Mouse (Mus musculus) cerebellum, postnatal 4 days (tissue): ENCODE measurements around the gene Myoc.
"Not testable (repeated sequence)": the region's sequence is repeated elsewhere in the genome, so short reads cannot be mapped to it uniquely, and the experiment has no call there.

Experiments used
- DNase-seq, 2 experiments: peaks; one replicate each; pipeline ENCODE4 v3.0.0; 2022; ENCODE audit warnings: low spot score in 2 of 2, mixed read lengths in 1 of 2

The Myoc gene

DNA sequence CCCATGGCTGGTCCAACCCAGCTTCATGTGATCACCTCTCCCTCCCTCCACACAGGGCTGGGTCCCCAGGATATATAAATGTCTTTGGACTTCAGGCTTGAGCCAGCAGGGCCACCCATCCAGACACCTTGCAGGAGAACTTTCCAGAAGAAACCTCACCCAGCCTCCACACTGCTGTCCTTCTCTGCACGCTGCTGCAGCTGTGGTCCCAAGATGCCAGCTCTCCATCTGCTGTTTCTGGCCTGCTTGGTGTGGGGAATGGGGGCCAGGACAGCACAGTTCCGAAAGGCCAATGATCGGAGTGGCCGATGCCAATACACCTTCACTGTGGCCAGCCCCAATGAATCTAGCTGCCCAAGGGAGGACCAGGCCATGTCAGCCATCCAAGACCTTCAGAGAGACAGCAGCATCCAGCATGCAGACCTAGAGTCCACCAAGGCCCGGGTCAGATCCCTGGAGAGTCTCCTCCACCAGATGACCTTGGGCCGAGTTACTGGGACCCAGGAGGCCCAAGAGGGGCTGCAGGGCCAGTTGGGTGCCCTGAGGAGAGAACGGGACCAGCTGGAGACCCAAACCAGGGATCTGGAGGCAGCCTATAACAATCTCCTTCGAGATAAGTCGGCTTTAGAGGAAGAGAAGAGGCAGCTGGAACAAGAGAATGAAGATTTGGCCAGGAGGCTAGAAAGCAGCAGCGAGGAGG is at the start of gene Myoc:
TSS of gene Myoc (plus strand) at position 105 of the 700 bp plus-strand sequence.
- DNase-seq: no peak

DNA sequence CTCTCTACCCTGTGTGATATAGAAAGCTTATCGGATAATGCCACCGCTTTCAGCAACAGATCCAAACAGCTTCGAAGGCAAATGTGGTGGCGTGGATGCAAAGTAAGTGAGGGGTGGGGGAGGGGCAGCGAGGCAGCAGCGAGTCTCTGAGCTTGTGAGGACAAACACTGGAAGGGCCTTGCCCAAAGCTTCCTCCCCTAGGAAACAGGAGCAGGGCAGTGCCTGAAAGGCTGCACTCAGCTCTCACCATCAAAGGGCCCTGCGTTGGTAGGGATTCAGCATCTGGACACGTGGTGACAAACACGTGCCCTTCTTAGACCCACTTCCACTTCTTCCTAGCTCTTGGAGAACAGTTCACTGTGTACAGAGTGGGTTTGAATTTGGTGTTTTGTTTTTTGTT is 49.5 kb upstream of the Myoc start:
- no peak for DNase-seq

DNA sequence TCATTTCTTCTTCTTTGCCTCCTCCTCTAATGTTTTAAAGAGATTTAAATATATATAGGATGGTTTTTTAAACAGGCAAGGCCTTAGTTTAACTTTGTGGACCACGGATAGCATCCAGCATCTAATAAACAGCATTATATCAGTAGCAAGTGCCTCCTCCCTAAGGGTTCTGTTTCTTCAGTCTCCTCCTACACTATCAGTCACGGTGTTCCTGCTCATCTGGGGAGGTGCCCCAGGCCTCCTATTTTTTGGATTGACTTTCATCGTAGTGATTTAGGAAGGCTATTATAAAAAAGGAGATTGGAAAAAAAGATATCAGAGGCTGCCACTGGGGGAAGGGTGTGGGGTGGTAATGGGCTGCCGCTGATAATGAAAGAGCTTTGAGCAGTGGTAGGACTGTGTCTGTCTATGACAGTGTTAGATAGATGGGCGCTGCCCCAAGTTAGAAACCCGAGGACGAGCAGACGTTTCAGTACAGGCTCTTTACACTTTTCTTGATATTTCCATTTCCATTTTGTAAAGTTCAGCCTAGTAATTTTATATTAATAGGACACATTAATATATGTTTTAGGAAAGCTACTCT is 48.4 kb upstream of the Myoc start:
- no peak for DNase-seq

DNA sequence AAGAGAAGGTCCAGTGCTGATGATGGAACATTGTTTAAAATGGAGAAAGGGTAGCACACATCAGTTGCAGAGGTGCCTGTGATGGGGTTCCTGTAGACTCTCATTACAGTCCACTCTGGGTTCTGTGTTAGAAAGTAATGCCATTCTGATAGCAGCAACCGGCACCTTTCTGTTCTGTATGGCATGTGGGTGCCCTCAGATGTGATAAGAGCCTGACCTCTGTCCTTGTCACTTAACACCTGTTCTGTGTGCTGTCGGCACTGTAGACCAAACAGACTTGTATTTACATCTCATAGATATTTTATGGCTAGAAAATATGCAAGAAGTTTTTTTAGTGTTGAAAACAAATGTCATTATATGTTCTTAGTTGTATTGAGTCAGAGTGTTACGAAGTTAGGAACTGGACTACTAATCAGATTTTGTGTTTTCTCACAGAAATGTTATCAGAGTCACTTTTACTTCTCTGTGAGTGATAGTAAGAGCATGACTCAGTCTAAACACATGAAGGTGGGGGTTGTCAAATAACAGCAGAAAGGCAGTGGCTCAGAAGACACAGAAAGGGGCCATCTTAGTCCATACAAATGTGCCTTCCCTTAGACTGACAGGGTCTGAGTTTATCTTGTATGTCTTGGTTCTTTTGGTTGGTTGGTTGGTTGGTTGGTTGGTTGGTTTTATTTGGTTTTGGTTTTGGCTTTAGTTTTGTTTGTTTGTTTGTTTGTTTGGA is 41.4 kb upstream of the Myoc start:
- no peak for DNase-seq

DNA sequence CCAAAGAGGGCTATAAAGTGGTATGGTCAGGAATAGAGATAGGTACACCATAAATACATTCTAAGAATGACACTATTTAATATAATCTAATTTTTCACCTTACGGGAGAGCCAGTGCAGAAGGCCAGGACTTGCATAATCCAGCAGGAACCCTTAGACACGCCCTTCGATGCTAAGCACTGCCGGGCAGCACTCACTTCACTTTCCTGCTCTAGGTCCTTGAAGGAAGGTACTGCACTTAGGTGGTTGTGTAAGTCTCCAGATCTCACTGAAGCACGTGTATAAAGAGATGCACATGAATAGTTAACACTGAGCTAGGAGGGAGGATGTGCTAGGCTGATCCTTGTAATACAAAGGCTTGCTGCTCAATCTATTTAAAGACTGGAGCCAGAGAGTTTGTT is 39.3 kb upstream of the Myoc start:
- no peak for DNase-seq

DNA sequence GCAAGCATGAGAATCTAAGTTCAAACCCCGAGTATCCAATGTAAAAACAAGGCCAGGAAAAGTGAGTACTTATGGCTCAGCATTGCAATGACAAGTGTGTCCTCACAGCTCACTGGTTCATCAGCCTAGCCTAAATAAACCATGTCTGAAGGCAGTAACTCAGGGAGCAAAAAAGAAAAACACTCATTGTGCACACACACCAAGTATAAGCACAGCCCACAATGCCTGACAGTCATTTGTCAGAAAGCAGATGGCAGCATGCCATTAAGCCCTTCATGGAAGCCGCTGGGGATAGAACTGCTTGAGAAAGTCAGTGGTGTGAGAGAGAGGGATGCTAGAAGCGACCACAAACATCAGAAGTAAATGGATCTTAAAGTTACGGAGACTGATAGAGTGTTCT is 37.7 kb upstream of the Myoc start:
- DNase-seq: no peak

DNA sequence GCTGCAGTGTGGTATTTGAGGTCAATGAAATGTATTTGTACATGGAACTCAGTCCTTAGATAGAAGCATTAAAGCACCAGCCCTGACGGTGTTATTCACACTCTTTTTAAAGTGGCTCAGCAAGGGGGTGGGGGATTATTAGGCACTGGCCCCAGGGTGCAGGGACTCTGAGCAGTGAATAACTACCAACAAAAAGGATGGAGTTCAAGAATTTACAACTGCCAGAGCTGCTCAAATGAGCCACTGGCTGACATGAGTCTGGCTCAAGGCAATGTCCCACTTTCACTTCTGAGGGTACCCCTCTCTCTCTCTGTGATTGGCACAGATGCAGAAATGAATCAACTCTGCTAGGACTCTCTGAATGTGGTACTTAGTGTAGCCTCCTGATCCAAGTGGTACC is 30.8 kb upstream of the Myoc start:
- DNase-seq: no peak

DNA sequence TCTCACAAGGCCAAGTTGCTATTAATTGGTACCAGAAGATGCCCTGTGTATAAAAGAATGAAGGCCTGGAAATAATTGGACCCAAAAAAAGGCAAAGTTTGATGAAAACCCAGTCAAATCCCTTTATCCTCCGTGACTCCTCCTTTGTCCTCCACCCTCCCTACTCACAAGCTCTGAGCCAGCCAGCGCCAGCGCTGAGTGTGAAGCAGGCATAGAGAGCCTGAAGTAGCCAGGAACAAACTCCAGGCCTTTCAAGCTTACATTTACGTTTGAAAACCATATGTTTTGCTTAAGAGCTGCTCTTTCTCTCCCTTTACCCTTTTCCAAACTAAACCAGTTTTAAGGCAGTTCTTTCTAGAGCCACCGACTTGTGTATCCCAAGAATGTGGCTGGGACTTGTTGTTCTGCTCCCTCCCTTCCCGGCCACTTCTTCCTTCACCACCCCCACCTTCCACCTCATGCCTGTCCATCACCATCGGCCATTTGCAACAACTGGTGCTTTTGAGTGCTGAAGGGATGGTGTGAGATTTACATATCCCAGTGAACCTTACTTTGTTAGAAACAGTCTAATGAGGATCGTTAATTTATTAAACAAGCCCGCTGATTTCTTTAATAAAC is 29.2 kb upstream of the Myoc start:
- DNase-seq: no peak

DNA sequence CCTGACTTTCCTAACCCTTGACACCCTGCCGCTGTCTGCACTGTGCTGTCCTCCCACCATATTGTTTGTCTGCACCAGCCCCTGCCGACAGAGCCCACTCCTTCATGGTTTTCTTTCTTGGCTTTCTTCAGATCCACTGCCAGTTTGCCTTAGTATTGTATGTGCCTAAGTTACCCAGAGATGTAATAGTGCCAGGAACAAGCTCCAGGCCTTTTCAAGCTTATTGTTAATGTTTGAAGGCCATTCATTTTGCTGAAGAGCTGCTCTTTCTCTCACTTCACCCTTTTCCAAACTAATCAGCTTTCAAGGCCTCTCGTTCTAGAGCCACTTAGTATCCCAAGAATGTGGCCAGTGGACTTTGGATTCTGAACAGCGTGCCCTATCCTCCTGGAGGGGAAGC is 27.8 kb upstream of the Myoc start:
- no peak for DNase-seq

DNA sequence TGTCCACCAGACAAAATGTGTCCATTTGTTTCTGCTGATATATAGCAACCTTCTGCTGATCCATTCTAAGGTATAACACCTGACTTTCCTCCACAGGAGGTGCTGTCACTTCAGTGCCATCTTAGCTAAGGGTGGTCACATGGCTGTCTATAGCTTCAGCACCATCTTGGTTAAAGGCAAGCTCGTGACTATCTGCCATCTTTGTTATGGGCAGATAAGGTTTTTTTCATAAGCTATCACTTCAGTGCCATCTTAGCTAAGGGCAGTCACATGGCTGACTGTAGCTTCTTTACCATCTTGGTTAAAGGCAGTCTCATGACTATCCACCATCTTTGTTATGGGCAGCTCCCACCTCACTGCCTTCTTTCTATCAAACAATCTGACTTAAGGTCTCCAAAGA is 23.4 kb upstream of the Myoc start:
- DNase-seq: no peak

DNA sequence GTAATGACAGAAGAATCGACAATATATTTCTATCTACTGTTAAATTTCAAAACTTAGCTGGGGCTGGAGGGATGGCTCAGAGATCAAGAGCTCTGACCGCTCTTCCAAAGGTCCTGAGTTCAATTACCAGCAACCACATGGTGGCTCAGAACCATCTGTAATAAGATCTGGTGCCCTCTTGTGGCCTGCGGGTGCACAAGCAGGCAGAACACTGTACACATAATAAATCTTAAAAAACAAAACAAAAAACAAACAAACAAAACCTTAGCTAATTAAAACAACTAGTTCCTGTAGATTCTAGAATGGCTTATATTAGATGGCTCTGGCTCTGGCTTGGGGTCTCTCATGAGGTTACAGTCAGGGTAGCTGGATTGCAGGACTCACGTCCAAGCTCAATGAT is 18.5 kb upstream of the Myoc start:
- DNase-seq: no peak

DNA sequence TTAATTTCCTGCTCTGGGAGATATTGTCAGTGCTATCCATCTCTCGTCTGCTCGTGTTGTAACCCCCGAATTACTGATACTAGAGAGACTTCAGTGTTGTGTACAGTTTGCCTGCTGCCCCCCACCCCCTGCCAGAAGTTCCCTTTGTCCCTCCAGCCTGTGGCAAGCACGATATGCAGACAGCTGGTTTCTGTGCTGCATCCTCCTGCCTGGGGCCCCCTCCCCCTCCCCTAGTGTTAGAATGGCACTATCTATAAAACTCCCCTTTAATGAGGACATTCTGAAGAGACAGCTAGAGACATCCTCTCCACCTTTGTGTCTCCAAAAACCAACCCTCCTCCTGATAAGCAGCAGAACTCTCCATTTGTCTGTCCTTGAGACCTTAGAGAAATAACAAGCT is 15.1 kb upstream of the Myoc start:
- no peak for DNase-seq

DNA sequence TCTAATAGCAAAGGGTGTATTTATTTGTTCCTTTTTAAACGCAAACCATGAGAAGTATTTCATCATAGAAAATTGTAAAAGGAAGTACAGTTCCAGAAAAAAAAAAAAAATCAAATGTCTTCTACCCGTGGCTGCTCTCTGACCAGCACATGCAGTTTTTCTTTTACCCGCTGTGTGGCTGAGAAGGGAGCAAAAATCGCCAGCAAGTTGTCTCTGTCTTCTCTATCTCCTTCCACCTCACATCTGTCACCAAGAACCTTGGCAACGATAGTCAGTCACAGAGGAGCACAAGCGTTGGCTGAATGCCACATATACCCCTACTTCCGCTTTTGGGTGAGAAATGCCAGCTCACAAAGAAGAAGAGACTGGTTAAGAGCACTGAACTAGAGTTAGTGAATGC is 13.7 kb upstream of the Myoc start:
- DNase-seq: no peak

DNA sequence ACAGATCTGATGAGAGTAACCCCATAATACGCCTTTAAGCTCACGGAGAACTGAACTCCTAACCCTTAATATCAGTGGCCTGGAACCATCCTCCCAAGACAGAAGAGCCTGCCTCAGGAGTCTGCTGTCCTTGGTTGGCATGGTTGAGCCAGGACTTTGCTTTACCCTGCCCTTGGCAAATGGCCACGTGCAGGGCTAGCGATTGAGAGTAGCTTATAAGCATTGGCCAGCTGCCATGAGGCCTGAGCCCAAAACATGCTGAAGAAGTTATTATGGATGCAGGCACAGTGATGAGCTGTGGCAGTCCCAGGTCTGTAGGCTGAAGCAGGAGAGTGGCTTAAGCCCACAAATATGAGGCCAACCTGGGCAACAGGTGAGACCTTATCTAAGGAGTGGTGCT is 11.1 kb upstream of the Myoc start:
- DNase-seq: not testable (repeated sequence)

DNA sequence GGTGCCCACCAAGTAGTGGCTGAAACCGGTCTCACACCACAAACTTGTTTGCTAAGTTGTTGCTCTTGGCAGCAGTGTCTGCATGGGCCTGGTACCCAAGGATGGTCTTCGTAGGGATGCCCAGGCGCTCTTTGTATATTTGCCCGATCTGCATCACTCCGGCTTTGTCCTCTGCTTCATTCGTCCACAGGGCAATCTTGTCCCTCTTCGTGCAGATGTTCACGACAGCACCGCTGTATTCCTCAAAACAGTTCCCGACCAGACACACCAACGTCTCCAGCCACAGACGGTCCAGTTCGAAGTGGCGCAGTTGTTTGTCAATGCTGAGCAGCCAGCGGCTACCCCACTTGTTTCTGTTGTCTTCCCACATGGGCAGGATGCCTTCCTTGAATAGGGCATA is 10.6 kb upstream of the Myoc start:
- not testable (repeated sequence) for DNase-seq

DNA sequence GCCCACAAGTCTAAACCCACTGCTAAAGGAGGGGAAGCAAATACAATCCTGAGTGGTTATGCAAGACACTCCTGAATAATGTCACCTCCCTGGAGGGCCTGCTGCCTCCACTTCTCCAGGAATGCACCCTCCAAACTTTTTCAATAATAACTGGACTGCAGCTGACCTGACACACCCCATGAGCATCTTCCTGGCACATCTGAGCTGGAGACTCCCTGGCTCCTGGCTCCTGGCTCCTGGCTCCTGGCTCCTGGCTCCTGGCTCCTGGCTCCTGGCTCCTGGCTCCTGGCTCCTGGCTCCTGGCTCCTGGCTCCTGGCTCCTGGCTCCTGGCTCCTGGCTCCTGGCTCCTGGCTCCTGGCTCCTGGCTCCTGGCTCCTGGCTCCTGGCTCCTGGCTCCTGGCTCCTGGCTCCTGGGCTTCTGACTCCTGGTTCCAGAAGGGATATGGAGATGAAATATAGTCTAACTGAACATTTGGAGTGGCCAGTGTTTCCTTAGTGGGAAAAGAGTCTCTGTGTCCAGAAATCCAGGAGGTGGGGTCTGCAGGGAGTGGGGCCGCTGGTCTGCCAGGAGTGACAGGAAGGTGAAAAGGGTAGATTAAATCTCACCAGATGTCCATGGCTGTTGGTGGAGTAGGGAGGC is 3.5 kb upstream of the Myoc start:
- not testable (repeated sequence) for DNase-seq

DNA sequence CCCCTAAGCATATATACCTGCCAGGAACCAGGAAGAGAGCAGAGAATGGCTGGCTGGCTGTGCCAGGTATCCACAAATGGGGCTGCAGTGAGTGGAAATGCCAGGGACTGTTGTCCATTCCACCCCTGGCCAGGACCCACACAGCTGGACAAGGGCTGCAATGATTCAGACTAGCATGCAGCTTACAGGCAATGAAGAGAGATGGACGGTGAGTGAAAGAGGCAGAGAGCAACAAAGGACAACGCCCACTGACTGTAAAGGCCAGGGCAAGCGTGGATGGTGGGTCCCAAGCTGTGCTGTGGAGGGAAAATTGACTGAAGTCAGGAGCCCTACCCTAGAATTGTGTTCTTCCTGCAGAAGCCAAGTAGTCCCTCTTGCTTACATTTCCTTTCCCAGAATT is 2.4 kb upstream of the Myoc start:
- DNase-seq: no peak

DNA sequence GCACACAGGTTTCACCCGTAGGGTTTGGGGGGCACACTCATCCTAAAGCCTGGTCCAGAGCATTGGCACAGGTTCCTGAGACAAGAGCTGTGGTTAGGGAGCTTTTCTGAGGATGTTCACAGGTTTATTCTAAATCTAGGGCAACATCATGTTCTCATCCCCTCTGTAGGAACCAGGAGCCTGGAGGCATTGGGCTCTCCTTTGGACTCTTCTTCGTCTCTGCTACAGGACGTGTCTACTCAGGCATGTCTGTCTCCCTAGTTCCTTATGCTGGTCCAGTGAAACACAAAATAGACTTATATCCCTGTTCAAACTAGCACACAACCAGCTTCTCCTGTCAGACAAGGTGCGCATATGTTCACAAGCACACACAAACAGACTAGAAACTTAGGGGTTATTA is 420 bp upstream of the Myoc start:
- no peak for DNase-seq

DNA sequence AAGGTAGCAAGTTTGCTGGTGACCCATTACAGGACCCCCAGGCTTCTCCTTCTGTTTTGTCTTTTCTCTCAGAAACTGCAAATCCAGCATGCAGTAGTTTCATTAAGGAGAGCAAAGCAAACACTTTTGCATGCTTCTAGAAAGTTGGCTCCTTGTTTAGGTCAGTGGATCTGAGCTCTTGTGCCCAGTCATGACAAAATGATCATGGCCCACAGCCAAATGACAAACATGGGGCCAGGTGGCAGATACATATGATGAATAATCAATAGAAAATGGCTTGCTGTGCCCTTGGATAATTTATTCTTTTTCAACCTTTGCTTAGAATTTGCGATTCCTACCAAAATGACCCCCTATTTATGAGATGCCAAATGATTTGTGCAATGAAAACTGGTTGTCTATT is 906 bp downstream of the Myoc start:
- DNase-seq: no peak

DNA sequence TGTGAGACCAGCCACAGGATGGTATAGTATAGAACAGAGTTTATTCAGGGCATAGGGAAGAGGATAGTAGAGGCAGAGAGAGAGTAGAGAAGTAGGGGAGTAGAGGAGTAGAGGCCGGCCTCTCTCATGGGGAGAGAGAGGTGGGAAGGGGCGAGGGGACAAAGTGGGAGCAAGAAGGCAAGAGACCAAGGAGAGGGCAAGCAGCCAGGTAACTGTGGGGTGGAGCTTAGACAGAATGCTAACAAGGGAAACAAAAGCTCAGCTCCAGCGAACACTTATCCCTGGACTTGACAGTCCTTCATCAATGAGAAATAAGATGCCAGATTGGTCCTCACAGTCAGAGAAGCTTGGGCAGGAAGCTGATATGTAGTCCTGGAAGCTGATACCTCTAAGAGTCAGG is 3.6 kb downstream of the Myoc start:
- no peak for DNase-seq

DNA sequence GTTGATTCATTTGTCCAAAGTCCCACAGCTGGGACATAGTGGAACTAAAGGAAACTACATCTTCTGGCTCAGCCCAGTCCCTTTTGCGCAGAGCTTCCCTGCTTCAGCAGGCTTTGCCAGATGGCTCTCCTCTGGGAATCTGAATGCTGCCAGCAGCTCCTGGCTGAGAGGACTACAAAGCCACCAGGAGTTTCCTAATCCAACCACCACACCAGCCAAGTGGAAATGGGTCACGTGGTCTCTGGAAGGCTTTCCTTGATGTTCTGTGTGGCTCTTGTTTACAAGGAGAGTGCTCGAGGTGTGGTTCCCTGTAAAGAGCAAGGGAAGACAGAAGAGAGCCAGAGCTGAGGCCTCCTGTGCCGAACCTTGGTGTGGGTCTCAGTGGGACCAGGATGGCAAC is 4.8 kb downstream of the Myoc start:
- peak in 1 of 2 experiments; percentile 59 for DNase-seq

DNA sequence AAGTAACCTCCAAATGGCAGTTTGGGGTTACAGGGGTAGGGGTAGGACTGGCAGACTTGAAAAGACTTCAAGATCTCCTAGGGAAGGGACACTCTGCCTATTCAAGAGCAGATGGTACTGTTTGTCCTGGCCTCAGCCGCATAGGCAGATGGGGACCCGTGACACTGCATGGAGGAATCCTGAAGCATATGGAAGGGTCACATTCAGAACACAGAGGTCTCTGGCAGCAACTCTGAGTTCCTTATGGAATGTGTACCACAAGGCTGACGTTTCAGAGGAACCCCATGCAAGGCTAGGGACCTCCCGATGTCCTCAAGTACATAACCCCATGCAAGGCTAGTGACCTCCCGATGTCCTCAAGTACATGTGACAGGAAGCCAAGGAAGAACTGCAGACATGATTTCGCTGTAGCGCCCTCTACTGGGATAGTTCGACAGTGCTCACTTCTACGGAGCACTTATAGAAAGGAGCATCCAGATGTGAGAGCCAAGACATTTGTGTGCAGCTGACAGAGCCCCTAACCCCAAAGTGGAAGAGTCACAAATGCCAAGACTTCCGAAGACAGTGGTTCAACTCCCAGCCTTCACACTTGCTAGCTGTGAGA is 7.2 kb downstream of the Myoc start:
- no peak for DNase-seq
